Mouse (Mus musculus) Patski (cell line): ENCODE results near the gene Tnip1. TPM values are rescaled to one million over a fixed set of nuclear protein-coding genes. Genes with fewer than 3 reads are reported as not detected.

ENCODE experiments used
- ATAC-seq: fragments of 100-300 bp; one replicate; pipeline ENCODE4 v1.8.0; 2021
- CTCF ChIA-PET: fragments of 350-600 bp; sonication (Branson Sonifier 250); formaldehyde crosslinking; loops from one replicate; lab custom pipeline; 2022; ENCODE audit warnings: inconsistent platforms; lab: Charles Lee
- POLR2A ChIA-PET: fragments of 350-600 bp; sonication (Branson Sonifier 250); formaldehyde crosslinking; loops from one replicate; lab custom pipeline; 2022; ENCODE audit warnings: antibody characterized with exemption, inconsistent platforms; lab: Charles Lee
- DNase-seq: peaks from one replicate; pipeline ENCODE4 v3.0.0-alpha.2; 2011; ENCODE audit warnings: low read depth, low spot score
- H3K27me3 ChIP-seq: fragments of 371-371 bp; one replicate; pipeline ENCODE4 v1.5.1; 2021
- CTCF ChIP-seq: fragments of 100-300 bp; IDR thresholded peaks from one replicate; pipeline ENCODE4 v1.5.1; 2021
- in situ Hi-C: fragments of 300-500 bp; cut with MboI; formaldehyde crosslinking; loops from 3 replicates; pipeline ENCODE4 v1.11.1; 2018; ENCODE audit warnings: low pct_unique_long_range_greater_than_20kb, mixed read lengths
- polyA plus RNA-seq: library from polyadenylated mRNA; unstranded; gene quantifications from one replicate; pipeline ENCODE4 v1.2.3, GENCODE M21; 2021

Tnip1 gene
- polyA plus RNA-seq, 1 experiment from 2014 or later = 53.2 TPM

- ATAC-seq = no peak
- CTCF ChIA-PET = interaction anchor here (1.3 to 3.0 kb wide), 2 partner anchors 14 to 44 kb away, joined by 3 to 14 read pairs; no protein-coding TSS in a partner anchor
- TF ChIP-seq CTCF = no peak
- POLR2A ChIA-PET = interaction anchor here (1.4 kb wide), 1 partner anchor 8 kb away, joined by 3 read pairs; no protein-coding TSS in a partner anchor
- H3K27me3 ChIP-seq = no peaks in the 10 kb centered on the region
- no peak for DNase-seq
- in situ Hi-C loops = no loop called here
Measured at GRCm38 (mm10) chr11:54974639-54975038, 11.9 kb upstream of the Tnip1 start.

GRCm38 (mm10) chr11:54973481-54974212, 10.9 kb upstream of the Tnip1 start:
- CTCF ChIA-PET = interaction anchor here (1.9 kb wide), 1 partner anchor 10 kb away, joined by 7 read pairs; no protein-coding TSS in a partner anchor
- in situ Hi-C loops = no loop called here
- ATAC-seq (no peak), DNase-seq (no peak)
- no peaks in the 10 kb centered on the region for H3K27me3 ChIP-seq
- POLR2A ChIA-PET = interaction anchor here (0.7 to 0.8 kb wide), 2 partner anchors 17 to 29 kb away, joined by 3 to 6 read pairs; no protein-coding TSS in a partner anchor
- no peak for TF ChIP-seq CTCF

- in situ Hi-C loops = no loop called here
- no peak for DNase-seq
- ChIA-PET CTCF (interaction anchor here (1.5 to 1.9 kb wide), 2 partner anchors 11 to 43 kb away, joined by 5 to 7 read pairs; no protein-coding TSS in a partner anchor), POLR2A (interaction anchor here (0.8 kb wide), 2 partner anchors 28 to 31 kb away, joined by 3 read pairs; no protein-coding TSS in a partner anchor)
- no peak for ATAC-seq
- no peaks in the 10 kb centered on the region for H3K27me3 ChIP-seq
- no peak for TF ChIP-seq CTCF
Measured at GRCm38 (mm10) chr11:54972789-54973188, 10.1 kb upstream of the Tnip1 start.

GRCm38 (mm10) chr11:54972049-54972723, 9.5 kb upstream of the Tnip1 start:
- H3K27me3 ChIP-seq = no peaks in the 10 kb centered on the region
- ChIA-PET POLR2A (interaction anchor here (0.6 to 0.8 kb wide), 2 partner anchors 30 kb away, joined by 3 to 5 read pairs; no protein-coding TSS in a partner anchor), CTCF (interaction anchor here (1.5 to 1.9 kb wide), 2 partner anchors 12 to 43 kb away, joined by 5 to 7 read pairs; no protein-coding TSS in a partner anchor)
- ATAC-seq (no peak), DNase-seq (no peak)
- in situ Hi-C loops = no loop called here
- no peak for TF ChIP-seq CTCF

- in situ Hi-C loops = no loop called here
- DNase-seq (no peak), ATAC-seq (no peak)
- H3K27me3 ChIP-seq = no peaks in the 10 kb centered on the region
- CTCF ChIA-PET = interaction anchor here (1.5 kb wide), 1 partner anchor 42 kb away, joined by 5 read pairs; no protein-coding TSS in a partner anchor
- POLR2A ChIA-PET = interaction anchor here (0.6 kb wide), 1 partner anchor 29 kb away, joined by 5 read pairs; no protein-coding TSS in a partner anchor
- no peak for TF ChIP-seq CTCF
Measured at GRCm38 (mm10) chr11:54971365-54972048, 8.8 kb upstream of the Tnip1 start.

- CTCF ChIA-PET = interaction anchor here (1.3 kb wide), 1 partner anchor 37 kb away, joined by 4 read pairs; no protein-coding TSS in a partner anchor
- TF ChIP-seq CTCF = no peak
- no peaks in the 10 kb centered on the region for H3K27me3 ChIP-seq
- POLR2A ChIA-PET = no interaction called here
- in situ Hi-C loops = no loop called here
- no peak for DNase-seq
- no peak for ATAC-seq
Measured at GRCm38 (mm10) chr11:54965234-54965633, 2.5 kb upstream of the Tnip1 start.

GRCm38 (mm10) chr11:54961921-54962320, 796 bp downstream of the Tnip1 start:
- ChIA-PET CTCF (interaction anchor here (1.0 kb wide), 1 partner anchor 13 kb away, joined by 3 read pairs; no protein-coding TSS in a partner anchor), POLR2A (no interaction called here)
- no peak for DNase-seq
- no peak for ATAC-seq
- no peak for TF ChIP-seq CTCF
- no peaks in the 10 kb centered on the region for H3K27me3 ChIP-seq
- in situ Hi-C loops = no loop called here

- TF ChIP-seq CTCF = no peak
- CTCF ChIA-PET = interaction anchor here (0.8 to 1.0 kb wide), 2 partner anchors 12 to 14 kb away, joined by 3 read pairs; no protein-coding TSS in a partner anchor
- DNase-seq (no peak), ATAC-seq (no peak)
- in situ Hi-C loops = no loop called here
- H3K27me3 ChIP-seq = no peaks in the 10 kb centered on the region
- POLR2A ChIA-PET = interaction anchor here (0.9 kb wide), 1 partner anchor 19 kb away, joined by 3 read pairs; no protein-coding TSS in a partner anchor
Measured at GRCm38 (mm10) chr11:54961164-54961850, 1.4 kb downstream of the Tnip1 start.

GRCm38 (mm10) chr11:54960251-54960650, 2.5 kb downstream of the Tnip1 start:
- no peaks in the 10 kb centered on the region for H3K27me3 ChIP-seq
- ATAC-seq (no peak), DNase-seq (no peak)
- CTCF ChIA-PET = interaction anchor here (0.9 to 1.5 kb wide), 2 partner anchors 24 to 29 kb away, joined by 3 to 4 read pairs; no protein-coding TSS in a partner anchor
- in situ Hi-C loops = no loop called here
- TF ChIP-seq CTCF = no peak
- POLR2A ChIA-PET = interaction anchor here (0.7 kb wide), 1 partner anchor 29 kb away, joined by 3 read pairs; no protein-coding TSS in a partner anchor
